Mouse (Mus musculus) right cerebral cortex, postnatal 10 days (tissue): ENCODE data around the gene Pitpnm1.

Experiments used
- DNase-seq, 2 experiments: peaks; one replicate each; pipeline ENCODE4 v3.0.0; 2021; ENCODE audit warnings: low spot score in 2 of 2

Gene Pitpnm1

DNA sequence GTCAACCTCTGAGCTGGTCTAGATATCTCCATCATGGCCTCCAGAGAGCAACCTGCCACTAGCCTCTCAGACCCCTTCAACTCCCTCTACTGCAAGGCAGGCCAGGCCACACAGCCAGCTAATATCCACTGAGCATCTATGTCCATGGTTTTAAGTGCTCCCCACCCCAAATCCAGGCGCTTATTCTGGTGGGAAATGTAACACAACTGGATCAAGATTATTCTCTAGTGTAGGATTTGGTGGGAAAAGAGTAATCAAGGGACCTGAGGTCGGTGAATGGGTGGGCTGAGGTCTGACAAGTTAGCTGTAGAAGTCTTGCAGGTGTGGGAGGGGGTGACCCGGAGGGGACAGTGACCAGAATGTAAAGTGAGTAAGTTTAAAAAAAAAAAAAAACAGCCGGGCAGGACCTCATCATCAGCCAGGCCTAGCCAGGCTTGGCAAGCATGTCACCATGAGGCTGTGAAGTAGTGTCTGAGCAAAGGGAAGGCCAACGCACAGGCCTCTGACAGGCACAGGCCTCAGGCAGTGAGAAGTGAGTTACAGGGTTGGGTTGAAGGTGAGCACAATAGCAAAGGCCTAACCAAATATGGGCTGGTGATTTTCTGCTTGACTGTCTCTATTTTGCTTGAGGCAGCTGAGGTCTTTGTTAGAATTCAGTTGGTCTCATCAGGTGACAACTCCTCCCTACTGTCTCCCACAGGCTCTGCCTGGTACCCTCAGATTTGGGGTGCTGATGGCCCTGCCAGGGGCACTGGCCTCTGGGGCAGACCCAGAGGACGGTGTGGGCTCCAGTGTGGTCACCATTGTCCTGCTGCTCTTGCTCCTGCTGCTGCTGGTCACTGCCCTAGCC is 55.6 kb downstream of the Pitpnm1 start:
- DNase-seq, result no peak

- DNase-seq, result no peak
Measured at GRCm38 (mm10) chr19:4156073-4156579, 56.3 kb downstream of the Pitpnm1 start.

DNA sequence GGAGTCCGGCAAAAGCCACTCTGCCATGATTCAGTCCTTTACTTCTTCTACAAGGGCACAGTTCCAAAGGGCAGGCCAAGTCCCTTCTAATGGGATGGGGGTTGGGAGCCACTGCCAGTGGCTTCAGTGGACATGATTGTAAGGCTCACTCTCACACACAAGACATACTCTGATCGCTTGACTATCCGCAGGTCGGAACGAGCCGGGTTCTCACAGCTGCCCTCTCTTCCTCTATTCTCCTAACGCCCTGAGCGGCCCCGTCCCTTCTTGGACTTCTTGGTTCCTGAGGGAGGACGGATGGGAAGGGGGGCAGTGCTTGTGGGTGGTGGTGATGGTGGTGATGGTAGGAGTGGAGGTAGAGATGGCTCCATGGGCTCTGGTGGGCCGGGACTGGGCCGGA is 57.0 kb downstream of the Pitpnm1 start:
- DNase-seq, result no peak

GRCm38 (mm10) chr19:4159049-4159448 is 59.3 kb downstream of the Pitpnm1 start:
- no peak for DNase-seq

- peak; percentile 98 for DNase-seq
Measured at GRCm38 (mm10) chr19:4162646-4163542, 63.1 kb downstream of the Pitpnm1 start, which contains the start of gene Rps6kb2. Gene Rps6kb2, minus strand, starts transcription at chr19:4163354.

GRCm38 (mm10) chr19:4163543-4163887 is 63.7 kb downstream of the Pitpnm1 start:
- no peak for DNase-seq
